Mouse (Mus musculus): ENCODE data around the gene Jhy. TPM values are rescaled to one million over a fixed set of nuclear protein-coding genes. Genes with fewer than 3 reads are reported as not detected.

Jhy gene
- not detected for total RNA-seq (2021)

- DNase-seq (ENCODE audit: low spot score) = no peak
- intact Hi-C loops (cut with DNase I) = no loop called here
Measured at GRCm38 (mm10) chr9:40963586-40964417, at the start of gene Jhy. Gene Jhy (minus strand): TSS chr9:40964118.

GRCm38 (mm10) chr9:41012456-41012855 lies 48.5 kb upstream of the Jhy start:
- DNase-seq (ENCODE audit: low spot score) = no peak
- intact Hi-C loops (cut with DNase I) = no loop called here

GRCm38 (mm10) chr9:41011512-41012436 lies 47.9 kb upstream of the Jhy start:
- intact Hi-C loops (cut with DNase I) = no loop called here

GRCm38 (mm10) chr9:41007785-41008184 lies 43.9 kb upstream of the Jhy start:
- intact Hi-C loops (cut with DNase I) = no loop called here

More at GRCm38 (mm10) chr9:41011512-41012436, 47.9 kb upstream of the Jhy start:
- no peak for DNase-seq (ENCODE audit: low spot score)

GRCm38 (mm10) chr9:41004415-41004814 lies 40.5 kb upstream of the Jhy start, which contains the start of gene Crtam:
Gene Crtam (minus strand): TSS chr9:41004628.
- DNase-seq (ENCODE audit: low spot score) = no peak
- intact Hi-C loops (cut with DNase I) = no loop called here

More at GRCm38 (mm10) chr9:41007785-41008184, 43.9 kb upstream of the Jhy start:
- DNase-seq (ENCODE audit: low spot score) = no peak

GRCm38 (mm10) chr9:40997116-40997779 lies 33.3 kb upstream of the Jhy start:
- DNase-seq (ENCODE audit: low spot score) = no peak
- intact Hi-C loops (cut with DNase I) = loop anchor here (2.0 kb wide), 1 partner anchor 60 kb away; no protein-coding TSS in a partner anchor

- no peak for DNase-seq (ENCODE audit: low spot score)
- intact Hi-C loops (cut with DNase I) = no loop called here
Measured at GRCm38 (mm10) chr9:40994075-40994474, 30.2 kb upstream of the Jhy start.

GRCm38 (mm10) chr9:40991511-40991910 lies 27.6 kb upstream of the Jhy start:
- no peak for DNase-seq (ENCODE audit: low spot score)
- intact Hi-C loops (cut with DNase I) = loop anchor here (2.0 kb wide), 2 partner anchors 53 to 191 kb away; no protein-coding TSS in a partner anchor

- DNase-seq (ENCODE audit: low spot score) = no peak
- intact Hi-C loops (cut with DNase I) = loop anchor here (1.0 to 2.0 kb wide), 3 partner anchors 55 to 201 kb away; no protein-coding TSS in a partner anchor
Measured at GRCm38 (mm10) chr9:40989940-40990588, 26.1 kb upstream of the Jhy start.

- intact Hi-C loops (cut with DNase I) = no loop called here
- DNase-seq (ENCODE audit: low spot score) = no peak
Measured at GRCm38 (mm10) chr9:40984313-40984712, 20.4 kb upstream of the Jhy start.

GRCm38 (mm10) chr9:40983758-40984157 lies 19.8 kb upstream of the Jhy start:
- no peak for DNase-seq (ENCODE audit: low spot score)
- intact Hi-C loops (cut with DNase I) = loop anchor here (2.0 kb wide), 1 partner anchor 149 kb away; no protein-coding TSS in a partner anchor

- intact Hi-C loops (cut with DNase I) = loop anchor here (2.0 kb wide), 1 partner anchor 148 kb away; no protein-coding TSS in a partner anchor
- DNase-seq (ENCODE audit: low spot score) = no peak
Measured at GRCm38 (mm10) chr9:40982480-40982879, 18.6 kb upstream of the Jhy start.

- no peak for DNase-seq (ENCODE audit: low spot score)
- intact Hi-C loops (cut with DNase I) = no loop called here
Measured at GRCm38 (mm10) chr9:40974042-40974801, 10.3 kb upstream of the Jhy start.

- intact Hi-C loops (cut with DNase I) = no loop called here
- DNase-seq (ENCODE audit: low spot score) = no peak
Measured at GRCm38 (mm10) chr9:40964418-40964714, 448 bp upstream of the Jhy start.

- intact Hi-C loops (cut with DNase I) = no loop called here
- no peak for DNase-seq (ENCODE audit: low spot score)
Measured at GRCm38 (mm10) chr9:40961401-40961800, 2.5 kb downstream of the Jhy start.

GRCm38 (mm10) chr9:40949039-40949615 lies 14.8 kb downstream of the Jhy start:
- intact Hi-C loops (cut with DNase I) = no loop called here
- DNase-seq (ENCODE audit: low spot score) = no peak

GRCm38 (mm10) chr9:40948473-40948872 lies 15.4 kb downstream of the Jhy start:
- no peak for DNase-seq (ENCODE audit: low spot score)
- intact Hi-C loops (cut with DNase I) = no loop called here

GRCm38 (mm10) chr9:40947131-40947530 lies 16.8 kb downstream of the Jhy start:
- intact Hi-C loops (cut with DNase I) = no loop called here
- no peak for DNase-seq (ENCODE audit: low spot score)

Data from heart, postnatal 25 days (tissue).